Mouse (Mus musculus): ENCODE measurements around the gene Afg1l. TPM values are rescaled to one million over a fixed set of nuclear protein-coding genes. Genes with fewer than 3 reads are reported as not detected.

The Afg1l gene
- polyA plus RNA-seq, 1 experiment from 2014 or later, result 2.9 TPM

GRCm38 (mm10) chr10:42417530-42418174 is 60.7 kb downstream of the Afg1l start:
- Histone ChIP-seq H3K36me3 (ENCODE audit: control insufficient read depth, insufficient read depth) (no peaks in the 10 kb centered on the region), H3K27me3 (ENCODE audit: control insufficient read depth, insufficient read depth, low read depth, low read length) (no peaks in the 10 kb centered on the region), H3K4me1 (ENCODE audit: control insufficient read depth, low read depth, low read length) (no peaks in the 10 kb centered on the region), H3K9ac (ENCODE audit: low read depth, low read length) (no peak overlapping the region), H3K4me2 (ENCODE audit: low read depth, low read length) (no peak overlapping the region), H3K9me3 (replicated peaks; ENCODE audit: control insufficient read depth, low read length) (no peaks in the 10 kb centered on the region), H3K4me3 (ENCODE audit: low read depth, low read length) (no peak overlapping the region), H3K27ac (ENCODE audit: low read length) (no peak overlapping the region)
- WGBS (ENCODE audit: insufficient replicate concordance), result 72% methylated on average over 10 of the region's 10 CpGs
- ATAC-seq (ENCODE audit: low read depth), result no peak

- no peaks in the 10 kb centered on the region for H3K9me3 ChIP-seq (replicated peaks; ENCODE audit: control insufficient read depth, low read length)
- H3K4me1 ChIP-seq (ENCODE audit: control insufficient read depth, low read depth, low read length), result no peaks in the 10 kb centered on the region
- 78% methylated on average over 4 of the region's 4 CpGs for WGBS (ENCODE audit: insufficient replicate concordance)
- H3K4me2 ChIP-seq (ENCODE audit: low read depth, low read length), result no peak overlapping the region
- no peaks in the 10 kb centered on the region for H3K36me3 ChIP-seq (ENCODE audit: control insufficient read depth, insufficient read depth)
- H3K27me3 ChIP-seq (ENCODE audit: control insufficient read depth, insufficient read depth, low read depth, low read length), result no peaks in the 10 kb centered on the region
- no peak overlapping the region for H3K27ac ChIP-seq (ENCODE audit: low read length)
- ATAC-seq (ENCODE audit: low read depth), result no peak
- H3K9ac ChIP-seq (ENCODE audit: low read depth, low read length), result no peak overlapping the region
- no peak overlapping the region for H3K4me3 ChIP-seq (ENCODE audit: low read depth, low read length)
Observed at GRCm38 (mm10) chr10:42415821-42416470, 62.4 kb downstream of the Afg1l start.

- no peaks in the 10 kb centered on the region for H3K9me3 ChIP-seq (replicated peaks; ENCODE audit: control insufficient read depth, low read length)
- H3K4me2 ChIP-seq (ENCODE audit: low read depth, low read length), result no peak overlapping the region
- ATAC-seq (ENCODE audit: low read depth), result no peak
- no peak overlapping the region for H3K4me3 ChIP-seq (ENCODE audit: low read depth, low read length)
- no peaks in the 10 kb centered on the region for H3K36me3 ChIP-seq (ENCODE audit: control insufficient read depth, insufficient read depth)
- no peaks in the 10 kb centered on the region for H3K27me3 ChIP-seq (ENCODE audit: control insufficient read depth, insufficient read depth, low read depth, low read length)
- no peak overlapping the region for H3K27ac ChIP-seq (ENCODE audit: low read length)
- H3K9ac ChIP-seq (ENCODE audit: low read depth, low read length), result no peak overlapping the region
- H3K4me1 ChIP-seq (ENCODE audit: control insufficient read depth, low read depth, low read length), result no peaks in the 10 kb centered on the region
- WGBS (ENCODE audit: insufficient replicate concordance), result 64% methylated on average over 6 of the region's 6 CpGs
Observed at GRCm38 (mm10) chr10:42410748-42411537, 67.4 kb downstream of the Afg1l start.

GRCm38 (mm10) chr10:42390436-42390835 is 87.9 kb downstream of the Afg1l start:
- no peak for ATAC-seq (ENCODE audit: low read depth)
- H3K9me3 ChIP-seq (replicated peaks; ENCODE audit: control insufficient read depth, low read length), result no peaks in the 10 kb centered on the region
- no peak overlapping the region for H3K4me2 ChIP-seq (ENCODE audit: low read depth, low read length)
- no peak overlapping the region for H3K9ac ChIP-seq (ENCODE audit: low read depth, low read length)
- 62% methylated on average over 11 of the region's 11 CpGs for WGBS (ENCODE audit: insufficient replicate concordance)
- no peak overlapping the region for H3K27ac ChIP-seq (ENCODE audit: low read length)
- H3K4me3 ChIP-seq (ENCODE audit: low read depth, low read length), result no peak overlapping the region
- H3K4me1 ChIP-seq (ENCODE audit: control insufficient read depth, low read depth, low read length), result no peaks in the 10 kb centered on the region
- H3K27me3 ChIP-seq (ENCODE audit: control insufficient read depth, insufficient read depth, low read depth, low read length), result no peaks in the 10 kb centered on the region
- H3K36me3 ChIP-seq (ENCODE audit: control insufficient read depth, insufficient read depth), result no peaks in the 10 kb centered on the region

- ATAC-seq (ENCODE audit: low read depth), result no peak
- H3K27ac ChIP-seq (ENCODE audit: low read length), result no peak overlapping the region
Observed at GRCm38 (mm10) chr10:42388181-42388580, 90.2 kb downstream of the Afg1l start.

GRCm38 (mm10) chr10:42384946-42385644 is 93.3 kb downstream of the Afg1l start:
- H3K36me3 ChIP-seq (ENCODE audit: control insufficient read depth, insufficient read depth), result no peaks in the 10 kb centered on the region
- no peaks in the 10 kb centered on the region for H3K9me3 ChIP-seq (replicated peaks; ENCODE audit: control insufficient read depth, low read length)
- H3K4me2 ChIP-seq (ENCODE audit: low read depth, low read length), result no peak overlapping the region
- no peak overlapping the region for H3K4me3 ChIP-seq (ENCODE audit: low read depth, low read length)
- no peak overlapping the region for H3K27ac ChIP-seq (ENCODE audit: low read length)
- no peaks in the 10 kb centered on the region for H3K27me3 ChIP-seq (ENCODE audit: control insufficient read depth, insufficient read depth, low read depth, low read length)
- 74% methylated on average over 13 of the region's 13 CpGs for WGBS (ENCODE audit: insufficient replicate concordance)
- no peaks in the 10 kb centered on the region for H3K4me1 ChIP-seq (ENCODE audit: control insufficient read depth, low read depth, low read length)
- H3K9ac ChIP-seq (ENCODE audit: low read depth, low read length), result no peak overlapping the region
- no peak for ATAC-seq (ENCODE audit: low read depth)

More at GRCm38 (mm10) chr10:42388181-42388580, 90.2 kb downstream of the Afg1l start:
- Histone ChIP-seq H3K9me3 (replicated peaks; ENCODE audit: control insufficient read depth, low read length) (no peaks in the 10 kb centered on the region), H3K9ac (ENCODE audit: low read depth, low read length) (no peak overlapping the region), H3K4me1 (ENCODE audit: control insufficient read depth, low read depth, low read length) (no peaks in the 10 kb centered on the region), H3K36me3 (ENCODE audit: control insufficient read depth, insufficient read depth) (no peaks in the 10 kb centered on the region), H3K27me3 (ENCODE audit: control insufficient read depth, insufficient read depth, low read depth, low read length) (no peaks in the 10 kb centered on the region), H3K4me2 (ENCODE audit: low read depth, low read length) (no peak overlapping the region), H3K4me3 (ENCODE audit: low read depth, low read length) (no peak overlapping the region)

GRCm38 (mm10) chr10:42383708-42384107 is 94.7 kb downstream of the Afg1l start:
- no peak for ATAC-seq (ENCODE audit: low read depth)
- no peaks in the 10 kb centered on the region for H3K9me3 ChIP-seq (replicated peaks; ENCODE audit: control insufficient read depth, low read length)
- no peaks in the 10 kb centered on the region for H3K36me3 ChIP-seq (ENCODE audit: control insufficient read depth, insufficient read depth)
- H3K27ac ChIP-seq (ENCODE audit: low read length), result no peak overlapping the region
- no peaks in the 10 kb centered on the region for H3K27me3 ChIP-seq (ENCODE audit: control insufficient read depth, insufficient read depth, low read depth, low read length)
- H3K4me2 ChIP-seq (ENCODE audit: low read depth, low read length), result no peak overlapping the region
- 73% methylated on average over 6 of the region's 6 CpGs for WGBS (ENCODE audit: insufficient replicate concordance)
- no peaks in the 10 kb centered on the region for H3K4me1 ChIP-seq (ENCODE audit: control insufficient read depth, low read depth, low read length)
- no peak overlapping the region for H3K4me3 ChIP-seq (ENCODE audit: low read depth, low read length)
- no peak overlapping the region for H3K9ac ChIP-seq (ENCODE audit: low read depth, low read length)

GRCm38 (mm10) chr10:42364216-42364615 is 114.1 kb downstream of the Afg1l start:
- no peak overlapping the region for H3K27ac ChIP-seq (ENCODE audit: low read length)
- no peak for ATAC-seq (ENCODE audit: low read depth)
- no peaks in the 10 kb centered on the region for H3K9me3 ChIP-seq (replicated peaks; ENCODE audit: control insufficient read depth, low read length)
- no peak overlapping the region for H3K4me3 ChIP-seq (ENCODE audit: low read depth, low read length)
- no peak overlapping the region for H3K4me2 ChIP-seq (ENCODE audit: low read depth, low read length)
- H3K27me3 ChIP-seq (ENCODE audit: control insufficient read depth, insufficient read depth, low read depth, low read length), result no peaks in the 10 kb centered on the region
- 73% methylated on average over 10 of the region's 10 CpGs for WGBS (ENCODE audit: insufficient replicate concordance)
- no peak overlapping the region for H3K9ac ChIP-seq (ENCODE audit: low read depth, low read length)
- no peaks in the 10 kb centered on the region for H3K36me3 ChIP-seq (ENCODE audit: control insufficient read depth, insufficient read depth)
- no peaks in the 10 kb centered on the region for H3K4me1 ChIP-seq (ENCODE audit: control insufficient read depth, low read depth, low read length)

Data from liver, embryonic 16.5 days (tissue).